Mouse (Mus musculus) layer of hippocampus, postnatal 14 days (tissue): ENCODE data around the gene Plcb1. TPM values are rescaled to one million over a fixed set of nuclear protein-coding genes. Genes with fewer than 3 reads are reported as not detected.
"Not testable (repeated sequence)": the region's sequence is repeated elsewhere in the genome, so short reads cannot be mapped to it uniquely, and the experiment has no call there.

Source experiments
- DNase-seq, 2 experiments: peaks; one replicate each; pipeline ENCODE4 v3.0.0; 2021 to 2022; ENCODE audit warnings: low spot score in 2 of 2, mixed read lengths in 1 of 2
- total RNA-seq, 2 experiments: library from RNA; stranded (reverse); gene quantifications; 2 replicates each; pipeline ENCODE4 v1.2.3; 2021

Plcb1 gene
- total RNA-seq, 2 experiments from 2014 or later: 123 to 129 TPM

DNA sequence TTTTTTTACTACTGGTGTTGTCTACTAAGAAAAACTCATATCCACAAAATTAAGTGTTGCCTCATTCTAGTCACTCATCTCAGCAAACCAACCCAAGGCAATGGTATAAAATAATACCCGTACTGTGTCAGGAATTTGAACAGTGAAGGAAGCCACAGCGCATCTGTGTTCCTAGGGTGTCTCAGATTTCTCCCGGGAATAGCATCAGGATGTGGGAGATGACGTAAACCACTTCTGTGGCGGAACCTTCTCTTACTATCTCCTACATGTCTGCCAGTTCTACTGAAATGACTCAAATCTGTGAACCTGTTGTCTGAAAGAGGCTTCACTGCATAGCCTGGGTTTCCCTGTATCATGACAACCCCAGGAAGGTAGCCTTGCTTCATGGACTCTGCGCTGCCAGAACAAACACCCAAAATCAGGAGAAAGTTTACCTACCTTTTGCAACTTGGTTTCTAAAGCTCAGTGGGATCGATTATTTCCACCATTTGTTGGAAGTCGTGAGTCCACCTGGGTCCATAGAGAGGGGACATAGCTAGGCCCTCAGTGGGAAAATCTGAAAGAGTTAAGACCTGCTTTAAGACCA is 510.4 kb downstream of the Plcb1 start:
- no peak for DNase-seq

DNA sequence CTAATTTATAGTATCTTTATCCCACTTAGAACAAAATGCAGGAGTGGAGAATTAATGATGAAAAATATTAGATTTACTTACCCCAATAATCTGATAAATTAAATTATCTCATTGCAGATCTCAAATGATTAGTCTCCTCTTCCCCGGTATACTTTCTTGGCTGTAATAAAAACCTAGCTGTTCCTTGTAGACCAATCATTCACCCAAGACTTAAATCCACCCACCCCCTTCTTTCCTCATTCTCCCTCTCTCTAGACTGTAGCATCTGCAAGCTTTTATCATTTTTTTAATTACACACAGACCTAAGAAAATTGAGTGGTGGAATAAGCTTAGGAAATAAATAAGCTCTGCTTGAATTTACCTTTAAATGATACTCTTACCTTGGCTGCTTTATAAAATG is 514.6 kb downstream of the Plcb1 start:
- DNase-seq: no peak

DNA sequence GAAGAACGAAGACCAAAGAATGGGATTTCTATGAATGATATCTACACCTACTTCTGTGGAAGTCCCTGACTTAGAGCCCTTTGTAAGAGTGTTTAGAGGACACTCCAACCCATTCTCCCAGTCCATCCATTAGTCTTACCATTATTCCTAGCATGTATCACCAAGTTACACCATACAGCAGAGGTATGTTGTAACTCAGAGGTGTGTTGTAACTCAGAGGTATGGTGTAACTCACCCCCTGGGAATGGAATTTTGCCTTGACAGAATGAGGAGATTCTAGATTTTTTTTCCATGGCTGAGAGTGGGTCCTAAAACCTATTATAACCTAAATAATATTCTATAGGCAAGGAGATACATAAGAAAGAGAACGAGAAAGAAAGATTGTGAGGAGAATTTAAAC is 516.6 kb downstream of the Plcb1 start:
- DNase-seq: no peak

DNA sequence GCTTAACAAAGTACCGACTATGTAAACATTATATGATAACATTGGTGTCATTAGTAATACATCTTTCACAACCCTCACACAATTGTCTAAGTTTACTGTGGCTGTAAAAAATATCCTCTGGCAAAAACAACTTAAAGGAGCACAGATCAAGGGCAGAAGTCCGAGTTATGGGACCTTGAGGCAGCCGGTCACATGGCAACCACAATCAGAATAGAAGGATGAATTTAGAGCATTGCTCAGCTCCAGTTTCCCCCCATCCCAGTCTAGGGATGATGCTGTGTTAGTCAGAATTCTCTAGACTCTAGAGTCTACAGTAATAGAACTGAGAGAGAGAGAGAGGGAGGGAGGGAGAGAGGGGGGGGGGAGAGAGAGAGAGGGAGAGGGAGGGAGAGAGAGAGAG is 519.3 kb downstream of the Plcb1 start:
- DNase-seq: no peak

GRCm38 (mm10) chr2:135305736-135306471 is 520.0 kb downstream of the Plcb1 start:
- no peak for DNase-seq

- DNase-seq: no peak
Measured at GRCm38 (mm10) chr2:135306472-135306771, 520.6 kb downstream of the Plcb1 start.

DNA sequence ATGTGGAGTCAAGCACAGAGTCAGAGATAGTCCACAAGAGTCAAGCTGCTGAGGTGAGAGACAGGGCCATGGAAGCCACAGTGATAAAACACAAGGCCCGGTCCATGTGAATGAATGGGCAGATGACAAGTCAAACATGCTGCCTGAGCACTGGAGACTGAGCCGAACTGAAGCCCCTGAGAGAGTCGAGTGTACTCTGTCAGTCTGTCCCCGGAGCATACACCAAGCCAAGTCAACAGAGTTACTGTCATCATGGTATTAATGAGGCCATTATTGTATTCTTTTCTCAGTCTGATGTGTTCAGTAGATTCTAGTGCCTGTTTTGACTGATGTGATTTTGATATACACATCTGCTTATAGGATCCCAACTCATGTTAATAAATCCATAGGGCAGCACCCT is 521.9 kb downstream of the Plcb1 start:
- DNase-seq: no peak

DNA sequence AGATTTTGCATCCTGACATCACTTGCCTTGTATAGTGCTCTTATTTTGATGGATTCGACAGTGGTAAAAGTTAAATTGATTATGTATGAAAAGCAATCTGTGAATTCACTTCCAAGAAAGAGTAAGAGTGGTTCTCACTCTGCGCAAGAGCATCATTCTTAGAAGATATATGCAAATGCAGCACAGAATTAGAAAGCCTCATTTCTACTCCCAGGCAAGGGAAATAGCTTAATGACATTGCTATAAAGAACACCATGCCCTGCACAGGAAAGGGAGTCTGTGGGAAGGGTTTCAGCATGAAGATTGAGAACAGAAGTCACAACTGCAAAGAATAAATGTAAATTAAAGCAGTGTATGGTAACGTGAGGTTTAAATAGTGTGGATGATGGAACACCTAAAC is 530.1 kb downstream of the Plcb1 start:
- no peak for DNase-seq

- DNase-seq: no peak
Measured at GRCm38 (mm10) chr2:135318136-135318535, 532.3 kb downstream of the Plcb1 start.

GRCm38 (mm10) chr2:135323276-135323954 is 537.5 kb downstream of the Plcb1 start:
- DNase-seq: peak; percentile 14 to 53

- peak; percentile 65 to 79 for DNase-seq
Measured at GRCm38 (mm10) chr2:135323955-135324302, 538.1 kb downstream of the Plcb1 start.

DNA sequence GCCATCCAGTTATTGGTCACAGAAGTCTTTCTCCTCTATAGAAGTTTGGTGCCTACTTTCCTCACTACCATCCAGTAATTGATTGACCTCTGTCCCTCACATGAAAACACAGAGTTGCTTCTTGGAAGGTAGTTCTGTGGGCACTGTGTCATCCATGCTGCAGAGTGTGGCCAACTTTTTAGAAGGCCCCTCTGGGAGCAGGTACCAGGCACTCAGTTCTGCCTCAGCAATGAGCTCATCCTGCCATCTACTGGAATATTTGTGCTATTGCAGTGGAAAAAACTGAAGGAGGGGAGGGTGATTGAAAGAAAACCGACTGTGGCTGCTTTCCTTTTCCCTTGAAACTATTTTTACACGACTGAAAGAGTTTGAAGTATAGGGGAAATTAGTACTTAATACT is 542.9 kb downstream of the Plcb1 start:
- DNase-seq: peak; percentile 22 to 72

DNA sequence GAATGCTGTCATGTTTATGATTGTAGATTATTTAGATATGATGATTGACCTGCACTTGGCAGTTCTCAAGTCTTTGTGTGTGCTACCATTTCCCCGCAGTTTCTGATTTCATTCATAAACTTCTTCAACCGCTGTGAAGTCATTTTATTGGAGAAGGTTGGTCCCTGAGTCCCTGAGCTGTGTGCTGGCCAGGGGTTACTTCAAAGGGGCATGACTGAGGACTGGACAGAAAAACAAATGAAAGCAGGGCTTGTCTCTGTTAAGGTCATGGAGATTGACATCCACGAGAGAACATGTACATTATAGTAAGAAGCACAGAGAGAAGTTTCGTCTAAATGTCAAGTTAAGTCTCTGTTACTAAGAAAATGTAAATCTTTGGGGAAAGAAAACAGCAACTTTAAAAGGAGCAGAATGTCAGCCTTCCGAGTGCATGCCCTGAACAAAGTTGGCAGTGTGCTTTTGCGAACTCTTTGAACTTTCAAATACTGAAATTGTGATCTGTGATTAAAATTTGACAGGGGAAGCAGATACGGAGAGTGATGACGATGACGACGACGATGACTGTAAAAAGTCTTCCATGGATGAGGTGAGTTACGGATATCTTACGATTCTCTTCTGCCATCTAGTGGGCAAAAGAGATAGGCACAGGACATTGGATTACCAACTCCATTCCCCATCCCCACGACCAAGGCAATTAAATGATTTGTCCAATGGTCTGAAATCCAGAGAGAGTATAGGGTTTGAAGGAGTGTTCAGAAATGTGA is 544.1 kb downstream of the Plcb1 start:
- DNase-seq: peak; percentile 29 to 83

- DNase-seq: no peak
Measured at GRCm38 (mm10) chr2:135331868-135332267, 546.0 kb downstream of the Plcb1 start.

GRCm38 (mm10) chr2:135356311-135356710 is 570.4 kb downstream of the Plcb1 start:
- no peak for DNase-seq

GRCm38 (mm10) chr2:135361798-135362197 is 575.9 kb downstream of the Plcb1 start:
- peak; percentile 5 to 54 for DNase-seq

DNA sequence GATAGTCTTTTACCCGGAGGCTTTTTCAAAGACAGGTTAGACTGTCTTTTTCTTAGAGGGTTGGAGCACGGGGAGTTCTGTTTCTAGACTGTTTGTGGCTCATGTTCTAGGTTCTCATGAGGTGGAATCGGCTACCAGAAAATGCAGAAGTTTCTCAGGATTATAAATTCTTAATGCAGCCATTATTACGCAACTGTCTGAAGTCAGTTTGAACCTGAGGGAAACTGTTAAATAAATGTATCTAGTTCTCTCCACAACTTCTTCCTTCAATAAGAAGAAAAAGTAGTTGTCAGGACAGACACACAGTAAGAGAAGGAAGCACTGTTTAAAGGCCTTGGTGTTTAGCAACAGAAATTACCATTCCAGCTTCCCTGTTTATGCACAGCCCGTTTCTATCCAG is 577.1 kb downstream of the Plcb1 start:
- DNase-seq: no peak

DNA sequence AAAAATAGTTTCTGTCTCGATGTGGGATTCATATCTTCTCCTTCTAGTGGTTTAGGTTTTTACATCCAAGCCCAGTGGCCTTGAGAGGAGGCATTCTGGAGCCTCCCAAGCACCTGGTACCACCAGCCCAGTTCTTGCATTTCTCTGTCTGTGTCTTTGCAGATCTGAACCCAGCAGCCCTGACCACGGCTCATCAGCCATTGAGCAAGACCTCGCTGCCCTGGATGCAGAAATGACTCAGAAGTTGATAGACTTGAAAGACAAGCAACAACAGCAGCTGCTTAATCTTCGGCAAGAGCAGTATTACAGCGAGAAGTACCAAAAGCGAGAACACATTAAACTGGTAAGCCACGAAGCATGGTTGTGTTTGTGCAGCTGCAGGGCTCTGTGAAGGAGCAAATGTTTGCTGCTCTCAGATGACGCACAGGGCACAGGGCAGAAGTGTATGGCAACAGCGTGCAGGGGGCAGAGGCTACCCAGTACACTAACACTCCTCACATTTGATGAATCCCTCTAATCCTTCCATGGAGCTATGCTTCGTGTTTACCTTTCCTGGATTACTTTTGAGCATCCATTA is 584.5 kb downstream of the Plcb1 start:
- DNase-seq: no peak

- not testable (repeated sequence) for DNase-seq
Measured at GRCm38 (mm10) chr2:135380796-135381195, 594.9 kb downstream of the Plcb1 start.

- no peak for DNase-seq
Measured at GRCm38 (mm10) chr2:135381396-135381795, 595.5 kb downstream of the Plcb1 start.

DNA sequence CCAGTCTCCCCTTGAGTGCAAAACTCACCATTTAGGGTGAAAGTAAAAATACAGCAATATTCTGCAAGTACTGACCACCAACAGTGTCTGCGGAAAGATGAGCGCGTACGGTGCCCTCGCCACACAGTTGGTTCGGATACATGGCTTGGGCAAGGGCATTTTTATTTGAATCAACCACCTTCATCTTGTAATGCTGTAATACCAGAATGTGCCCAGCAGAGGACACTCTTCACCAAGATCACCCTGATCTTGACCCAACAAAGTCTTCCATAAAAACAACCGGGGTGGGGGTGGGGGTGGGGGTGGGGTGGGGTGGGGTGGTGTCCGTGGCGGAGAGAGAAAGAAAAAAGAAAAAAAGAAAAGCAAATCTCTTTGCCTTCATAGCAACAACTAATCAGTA is 602.1 kb downstream of the Plcb1 start:
- peak in 1 of 2 experiments; percentile 26 for DNase-seq

DNA sequence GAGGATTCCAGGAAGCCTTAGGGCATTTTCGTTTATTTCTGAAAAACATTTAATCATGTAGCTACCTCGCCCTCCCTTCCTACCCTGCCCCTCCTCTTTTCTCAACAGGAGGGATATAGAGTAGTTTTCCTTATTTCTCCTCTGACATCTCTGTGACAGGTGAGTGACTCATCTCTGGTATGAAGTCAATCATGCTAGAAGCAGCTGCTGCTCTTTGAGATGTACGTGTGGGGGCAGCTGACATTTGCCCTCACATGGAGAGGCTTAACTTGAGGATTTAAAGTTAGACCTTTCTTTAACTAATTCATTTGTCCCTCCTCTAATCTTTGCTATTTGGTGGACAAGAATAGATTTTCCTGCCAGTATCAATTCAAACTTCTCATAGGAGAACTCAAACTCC is 608.8 kb downstream of the Plcb1 start:
- no peak for DNase-seq
